Mouse (Mus musculus): ENCODE results near the gene Nlrp2. TPM values are rescaled to one million over a fixed set of nuclear protein-coding genes. Genes with fewer than 3 reads are reported as not detected.

Nlrp2 gene
- not detected for total RNA-seq (2021)

- DNase-seq, result no peak
- intact Hi-C loops (cut with DNase I), result no loop called here
These were observed at the start of gene Nlrp2 for GRCm38 (mm10) chr7:5350935-5351334. Gene Nlrp2 (minus strand): TSS chr7:5351035.

GRCm38 (mm10) chr7:5366724-5367123 is 15.9 kb upstream of the Nlrp2 start:
- DNase-seq, result no peak
- intact Hi-C loops (cut with DNase I), result loop anchor here (2.0 kb wide), 1 partner anchor 30 kb away; no protein-coding TSS in a partner anchor

DNA sequence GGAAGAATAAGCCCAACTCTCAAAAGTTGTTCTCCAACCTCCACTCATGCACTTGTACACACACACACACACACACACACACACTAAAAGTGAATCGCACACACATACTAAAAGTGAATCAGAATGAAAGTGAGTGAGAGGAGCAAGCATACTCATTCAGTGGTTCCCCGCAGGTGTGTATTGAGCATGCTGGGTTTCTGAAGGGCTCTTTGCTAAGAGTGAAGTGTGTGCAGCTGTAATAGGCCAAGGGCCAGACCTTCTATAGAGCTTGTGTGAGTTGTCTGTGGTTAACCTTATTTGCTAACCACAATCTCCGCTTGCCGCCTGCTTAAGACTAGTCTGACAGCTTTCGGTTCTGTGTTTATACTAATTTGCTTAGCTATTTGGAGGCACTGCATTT is 12.8 kb upstream of the Nlrp2 start:
- no peak for DNase-seq
- intact Hi-C loops (cut with DNase I), result no loop called here

GRCm38 (mm10) chr7:5350237-5350636 is 598 bp downstream of the Nlrp2 start, which contains the start of gene Gm5065:
Gene Gm5065 (plus strand): TSS chr7:5350537.
- DNase-seq, result no peak
- intact Hi-C loops (cut with DNase I), result no loop called here

GRCm38 (mm10) chr7:5327511-5327910 is 23.3 kb downstream of the Nlrp2 start:
- no peak for DNase-seq
- intact Hi-C loops (cut with DNase I), result no loop called here

GRCm38 (mm10) chr7:5288281-5288680 is 62.6 kb downstream of the Nlrp2 start:
- intact Hi-C loops (cut with DNase I), result no loop called here

DNA sequence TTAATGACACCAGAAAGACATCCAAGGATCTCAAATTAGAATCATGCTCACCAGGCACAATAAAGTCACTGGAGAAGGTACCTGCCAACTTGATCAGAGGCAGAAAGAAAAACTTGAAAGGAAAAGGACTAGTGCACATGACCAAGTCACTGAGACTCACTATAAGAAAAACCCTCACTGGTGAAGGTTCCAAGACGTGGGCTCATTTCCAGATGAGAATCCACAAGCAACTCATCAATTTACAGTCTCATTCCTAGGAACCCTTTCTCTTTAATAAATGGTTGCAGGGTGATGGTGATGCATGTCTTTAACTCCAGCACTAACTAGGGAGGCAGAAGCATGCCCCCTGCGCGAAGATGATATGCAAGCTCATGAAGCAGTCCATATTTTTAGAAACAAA is 87.8 kb downstream of the Nlrp2 start:
- intact Hi-C loops (cut with DNase I), result no loop called here
- DNase-seq, result no peak

More at GRCm38 (mm10) chr7:5288281-5288680, 62.6 kb downstream of the Nlrp2 start:
- DNase-seq, result no peak

Other genes with a start within 250 kb of the Nlrp2 start
- gene Rfpl4, start 234.1 kb downstream of the Nlrp2 start, total RNA-seq (2021), result not detected
- gene Rasl2-9, start 225.1 kb downstream of the Nlrp2 start, total RNA-seq (2021), result not detected
- gene Vmn1r55, start 201.4 kb downstream of the Nlrp2 start, total RNA-seq (2021), result not detected
- gene Vmn1r56, start 154.3 kb downstream of the Nlrp2 start, total RNA-seq (2021), result not detected
- gene Vmn1r57, start 132.5 kb downstream of the Nlrp2 start, total RNA-seq (2021), result not detected
- gene Gm5065, start 498 bp downstream of the Nlrp2 start, total RNA-seq (2021), result not detected
- gene Vmn1r58, start 62.4 kb upstream of the Nlrp2 start, total RNA-seq (2021), result not detected
- gene Vmn1r59, start 105.7 kb upstream of the Nlrp2 start, total RNA-seq (2021), result not detected
- not detected for gene Vmn2r28, start 142.9 kb upstream of the Nlrp2 start, total RNA-seq (2021)
- not detected for gene Vmn1r60, start 196.3 kb upstream of the Nlrp2 start, total RNA-seq (2021)